In the genomic region with DNA sequence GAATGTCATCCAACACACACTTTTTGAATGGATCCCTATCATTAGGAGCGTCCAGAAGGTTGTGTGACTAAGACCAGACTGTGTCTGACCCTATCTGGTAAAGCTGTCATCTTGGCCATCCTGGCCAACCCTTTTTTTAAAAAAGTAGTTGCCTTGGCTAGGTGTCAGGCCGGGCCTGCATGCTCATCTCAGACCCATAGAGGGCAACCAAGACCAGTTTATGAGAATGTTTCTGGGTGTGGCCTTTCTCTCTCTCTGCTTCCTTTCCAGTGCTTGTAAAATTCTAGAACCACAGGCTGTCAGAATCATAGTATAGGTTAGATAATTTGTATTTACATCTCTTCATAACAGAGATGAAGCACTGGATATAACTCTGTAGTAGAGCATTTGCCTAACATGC, we compare ENCODE assay signal across 8 mouse cellular contexts.
DNase-seq lines count a peak whose midpoint lies in the region; ATAC-seq and TF ChIP-seq lines count a peak whose summit lies in the region.

No protein-coding gene starts in this region.

- DNase-seq in B cell, adult 2 months, result peak; percentile 69 to 73
- DNase-seq in ES-CJ7 (ENCODE audit: low read depth, low spot score), result peak; percentile 27
- peak; percentile 13 to 18 for DNase-seq in cerebellum, adult 18-20 months
- peak; percentile 27 to 52 for DNase-seq in frontal cortex, postnatal 36 days (ENCODE audit: low spot score in 2 of 2)
- peak; percentile 25 to 68 for DNase-seq in kidney, adult 8-10 months
- DNase-seq in lung, embryonic 14.5 days, result peak; percentile 75
- peak; percentile 41 to 45 for DNase-seq in right cerebral cortex, adult 2 months (ENCODE audit: low spot score in 2 of 2)
- DNase-seq in yolk sac, embryonic 10.5 days (ENCODE audit: low spot score), result no peak

- peak; percentile 62 for TF ChIP-seq CTCF in lung, embryonic 14.5 days (IDR thresholded peaks at IDR 0.05; ENCODE audit: low read depth)

- ATAC-seq in lung, embryonic 14.5 days (ENCODE audit: insufficient read depth), result peak; percentile 31; the same call in 1 of the 2 replicates

- H3K4me1 ChIP-seq in lung, embryonic 14.5 days (ENCODE audit: insufficient read depth), result no peaks in the 10 kb centered on the region

- H3K4me2 ChIP-seq in lung, embryonic 14.5 days, result no peak overlapping the region

- H3K27me3 ChIP-seq in lung, embryonic 14.5 days (ENCODE audit: insufficient read depth, low read length), result no peaks in the 10 kb centered on the region

- no peak overlapping the region for H3K4me3 ChIP-seq in lung, embryonic 14.5 days (ENCODE audit: low read depth, low read length)

- H3K27ac ChIP-seq in lung, embryonic 14.5 days (ENCODE audit: low read depth), result no peak overlapping the region

- WGBS in lung, embryonic 14.5 days, result 30% methylated on average over 2 of the region's 2 CpGs

- no peaks in the 10 kb centered on the region for H3K9me3 ChIP-seq in lung, embryonic 14.5 days (ENCODE audit: low read depth, low read length)

- H3K9ac ChIP-seq in lung, embryonic 14.5 days, result no peak overlapping the region

- H3K36me3 ChIP-seq in lung, embryonic 14.5 days (ENCODE audit: insufficient read depth), result no peaks in the 10 kb centered on the region
